Mouse (Mus musculus) small intestine, adult 2 months (tissue): ENCODE results near the gene Psme1.

Source experiments
- CTCF ChIP-seq: fragments of 200-500 bp; IDR thresholded peaks from 2 replicates; pipeline ENCODE4 v1.5.1; 2012; ENCODE audit warnings: low read depth, mild to moderate bottlenecking, control low read depth, inconsistent platforms, low read length, moderate library complexity, mixed read lengths; ENCODE audit not compliant: insufficient replicate concordance, insufficient read length; ENCODE audit errors: extremely low read depth
- POLR2A ChIP-seq: fragments of 200-500 bp; IDR thresholded peaks from 2 replicates; pipeline ENCODE4 v1.6.1; 2012; ENCODE audit warnings: low read depth, mild to moderate bottlenecking, control low read depth, inconsistent platforms, low read length, moderate library complexity

- TF ChIP-seq CTCF (no peak), POLR2A (no peak)
These were observed 16.1 kb upstream of the Psme1 start for GRCm38 (mm10) chr14:55561860-55562259.
